Mouse (Mus musculus) brain, adult 10 weeks (tissue): ENCODE data around the gene Trim26. TPM values are rescaled to one million over a fixed set of nuclear protein-coding genes. Genes with fewer than 3 reads are reported as not detected.

Experiments
- polyA plus RNA-seq: library from polyadenylated mRNA; stranded (reverse); fragments of 350-450 nt; fragmentation: Illumina TruSeq; extraction: RNeasy Lipid Tissue Mini Kit (QIAGEN cat#74804); gene quantifications from one replicate; pipeline ENCODE4 v1.2.3, GENCODE M21; 2015; ENCODE audit warnings: low read depth, low replicate concordance

Gene Trim26
- 18.4 TPM for polyA plus RNA-seq

GRCm38 (mm10) chr17:36836874-36837647 lies at the start of gene Trim26:
Gene Trim26 (plus strand): TSS chr17:36837134.

GRCm38 (mm10) chr17:36811871-36812270 lies 25.1 kb upstream of the Trim26 start, which contains the start of gene H2-M10.6:
Gene H2-M10.6 (plus strand): TSS chr17:36812171.

GRCm38 (mm10) chr17:36866719-36867527 lies 30.0 kb downstream of the Trim26 start, which contains the start of gene Trim15:
Gene Trim15 (minus strand): TSS chr17:36867210.

GRCm38 (mm10) chr17:36869284-36869954 lies 32.5 kb downstream of the Trim26 start, which contains the start of gene Trim10:
Gene Trim10 (plus strand): TSS chr17:36869574.

GRCm38 (mm10) chr17:36890073-36890903 lies 53.4 kb downstream of the Trim26 start, which contains the start of gene Trim40:
Gene Trim40 (minus strand): TSS chr17:36890123.

GRCm38 (mm10) chr17:36897552-36898205 lies 60.7 kb downstream of the Trim26 start, which contains the start of gene Trim31:
Gene Trim31 (plus strand): TSS chr17:36898118.

Other genes with a start within 250 kb of the Trim26 start
- gene H2-M9, start 194.5 kb upstream of the Trim26 start, polyA plus RNA-seq: not detected
- gene H2-M1, start 164.9 kb upstream of the Trim26 start, polyA plus RNA-seq: not detected
- not detected for gene H2-M10.5, start 64.2 kb upstream of the Trim26 start, polyA plus RNA-seq
- not detected for gene H2-M10.6, start 25.0 kb upstream of the Trim26 start, polyA plus RNA-seq
- not detected for gene Trim15, start 30.1 kb downstream of the Trim26 start, polyA plus RNA-seq
- not detected for gene Trim10, start 32.4 kb downstream of the Trim26 start, polyA plus RNA-seq
- gene Trim40, start 53.0 kb downstream of the Trim26 start, polyA plus RNA-seq: 0.42 TPM
- gene Trim31, start 61.0 kb downstream of the Trim26 start, polyA plus RNA-seq: not detected
- gene Rnf39, start 105.8 kb downstream of the Trim26 start, polyA plus RNA-seq: 5.6 TPM
- 197 TPM for gene Ppp1r11, start 114.6 kb downstream of the Trim26 start, polyA plus RNA-seq
- gene Znrd1, start 121.4 kb downstream of the Trim26 start, polyA plus RNA-seq: 60.3 TPM
- gene Znrd1as, start 121.5 kb downstream of the Trim26 start, polyA plus RNA-seq: 8.0 TPM
- 0.74 TPM for gene 2410137M14Rik, start 144.1 kb downstream of the Trim26 start, polyA plus RNA-seq
- 1.2 TPM for gene H2-M5, start 152.4 kb downstream of the Trim26 start, polyA plus RNA-seq
- 12.3 TPM for gene Zfp57, start 164.0 kb downstream of the Trim26 start, polyA plus RNA-seq
- 122 TPM for gene Mog, start 186.3 kb downstream of the Trim26 start, polyA plus RNA-seq
- gene Gabbr1, start 208.8 kb downstream of the Trim26 start, polyA plus RNA-seq: 529 TPM